Mouse (Mus musculus): ENCODE results near the gene Cib4.

Cib4 gene

GRCm38 (mm10) chr5:30519494-30519893 is 26.1 kb downstream of the Cib4 start:
- no peak for DNase-seq (ENCODE audit: extremely low spot score, low read depth, low spot score)

- no peak for DNase-seq (ENCODE audit: extremely low spot score, low read depth, low spot score)
These were observed 27.1 kb downstream of the Cib4 start for GRCm38 (mm10) chr5:30518547-30518946.

DNA sequence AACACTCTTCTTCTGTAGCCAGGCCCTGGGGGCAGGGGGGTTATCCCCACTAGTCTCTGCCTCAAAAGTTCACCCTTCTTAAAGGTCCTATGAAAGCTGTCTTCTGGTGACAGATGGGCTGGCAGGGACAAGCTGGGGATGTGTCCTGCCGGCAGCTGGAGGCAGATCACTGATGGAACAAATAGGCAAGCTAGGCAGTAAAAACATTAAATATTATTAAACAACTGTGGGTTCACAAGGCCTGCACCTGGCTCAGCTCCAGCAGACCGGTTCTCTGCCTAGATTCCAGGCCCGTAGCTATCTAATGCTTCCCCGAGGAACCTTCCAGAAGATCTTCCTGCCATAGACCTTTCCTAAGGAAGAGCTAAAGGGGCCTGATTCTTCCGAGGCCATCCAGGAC is 27.5 kb downstream of the Cib4 start:
- no peak for DNase-seq (ENCODE audit: extremely low spot score, low read depth, low spot score)

GRCm38 (mm10) chr5:30516376-30516775 is 29.3 kb downstream of the Cib4 start:
- no peak for DNase-seq (ENCODE audit: extremely low spot score, low read depth, low spot score)

- DNase-seq (ENCODE audit: extremely low spot score, low read depth, low spot score), result no peak
These were observed 32.5 kb downstream of the Cib4 start for GRCm38 (mm10) chr5:30513111-30513510.

GRCm38 (mm10) chr5:30497299-30497698 is 48.3 kb downstream of the Cib4 start:
- DNase-seq (ENCODE audit: extremely low spot score, low read depth, low spot score), result peak; percentile 89

GRCm38 (mm10) chr5:30496821-30497220 is 48.8 kb downstream of the Cib4 start:
- DNase-seq (ENCODE audit: extremely low spot score, low read depth, low spot score), result peak; percentile 39

- no peak for DNase-seq (ENCODE audit: extremely low spot score, low read depth, low spot score)
These were observed 50.3 kb downstream of the Cib4 start for GRCm38 (mm10) chr5:30495288-30495687.

GRCm38 (mm10) chr5:30494606-30495005 is 51.0 kb downstream of the Cib4 start:
- no peak for DNase-seq (ENCODE audit: extremely low spot score, low read depth, low spot score)

DNA sequence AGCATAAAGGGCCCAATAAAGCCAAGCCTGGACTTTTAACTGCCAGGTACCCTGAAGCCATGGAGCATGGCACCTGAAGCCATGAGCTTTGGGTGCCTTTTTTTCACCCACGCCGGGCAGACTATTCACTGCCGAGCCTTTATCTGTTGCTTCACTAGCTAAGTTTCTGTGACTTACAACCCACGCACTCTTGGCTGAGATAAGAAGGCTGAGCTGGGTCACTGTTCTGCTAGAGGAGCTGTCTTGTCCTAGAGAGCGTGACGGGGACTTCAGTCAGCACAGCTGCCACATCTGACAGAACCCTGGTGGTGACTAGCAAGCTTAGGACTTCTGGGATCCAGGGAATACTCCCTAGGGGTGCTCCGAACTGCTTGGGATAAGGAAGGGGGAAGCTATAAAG is 51.9 kb downstream of the Cib4 start:
- no peak for DNase-seq (ENCODE audit: extremely low spot score, low read depth, low spot score)

- no peak for DNase-seq (ENCODE audit: extremely low spot score, low read depth, low spot score)
These were observed 54.8 kb downstream of the Cib4 start for GRCm38 (mm10) chr5:30490845-30491244.

DNA sequence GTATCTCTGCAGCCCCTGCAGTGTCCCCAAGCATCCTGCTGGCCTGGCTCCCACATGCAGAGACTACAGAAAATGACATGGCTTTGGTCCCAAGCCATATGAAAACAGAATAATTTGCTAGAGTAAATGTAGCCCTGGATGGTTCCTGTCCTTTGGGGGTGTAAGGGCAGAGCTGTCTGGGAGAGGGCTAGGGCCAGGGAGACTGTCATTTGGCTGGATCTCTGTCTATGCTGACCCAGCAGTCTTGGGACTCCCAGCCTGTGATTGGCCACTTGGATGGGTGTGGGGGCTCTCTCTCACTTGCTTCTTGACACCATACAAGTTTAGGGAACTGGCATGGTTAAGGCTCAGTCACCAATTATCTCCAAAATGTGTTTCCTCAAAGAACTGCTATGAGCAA is 55.4 kb downstream of the Cib4 start:
- no peak for DNase-seq (ENCODE audit: extremely low spot score, low read depth, low spot score)

DNA sequence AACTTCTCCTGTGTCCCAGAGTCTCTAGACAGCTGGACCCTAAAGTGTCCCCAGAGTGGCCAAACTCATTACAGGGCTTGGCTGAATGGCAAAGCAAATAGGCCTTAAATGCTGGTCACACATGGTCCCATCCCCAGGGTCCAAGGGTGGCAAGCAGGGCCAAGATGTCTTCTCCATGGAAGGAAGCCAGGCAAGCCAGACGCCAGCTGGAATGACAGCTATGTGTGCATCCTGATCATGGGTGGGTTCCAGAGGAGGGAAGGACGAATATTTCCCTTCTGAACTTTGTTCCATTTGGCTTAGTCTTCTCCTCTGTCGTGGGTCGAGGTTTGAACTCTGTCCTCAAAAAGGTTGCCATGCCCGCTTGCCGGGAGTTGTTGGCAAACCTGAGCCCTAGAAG is 60.5 kb downstream of the Cib4 start:
- no peak for DNase-seq (ENCODE audit: extremely low spot score, low read depth, low spot score)

DNA sequence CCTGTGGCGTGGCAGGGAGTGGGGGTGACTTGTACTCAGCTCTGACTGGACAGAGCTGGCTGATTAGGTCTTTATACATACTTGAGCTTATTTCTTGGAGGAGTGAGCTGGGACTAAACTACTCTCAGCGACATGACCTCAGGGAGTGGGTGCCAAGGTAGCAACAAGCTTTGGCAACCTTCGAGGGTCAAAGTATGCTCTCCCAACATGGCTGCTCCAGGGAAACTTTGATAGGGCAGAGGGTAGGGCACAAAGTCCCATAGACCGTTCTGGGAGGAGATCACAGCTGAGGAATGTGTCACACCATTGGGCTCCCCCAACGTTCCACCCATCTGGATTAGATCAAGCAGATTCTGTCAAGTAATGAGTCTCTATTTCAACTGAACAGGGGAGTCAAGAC is 61.0 kb downstream of the Cib4 start:
- no peak for DNase-seq (ENCODE audit: extremely low spot score, low read depth, low spot score)

DNA sequence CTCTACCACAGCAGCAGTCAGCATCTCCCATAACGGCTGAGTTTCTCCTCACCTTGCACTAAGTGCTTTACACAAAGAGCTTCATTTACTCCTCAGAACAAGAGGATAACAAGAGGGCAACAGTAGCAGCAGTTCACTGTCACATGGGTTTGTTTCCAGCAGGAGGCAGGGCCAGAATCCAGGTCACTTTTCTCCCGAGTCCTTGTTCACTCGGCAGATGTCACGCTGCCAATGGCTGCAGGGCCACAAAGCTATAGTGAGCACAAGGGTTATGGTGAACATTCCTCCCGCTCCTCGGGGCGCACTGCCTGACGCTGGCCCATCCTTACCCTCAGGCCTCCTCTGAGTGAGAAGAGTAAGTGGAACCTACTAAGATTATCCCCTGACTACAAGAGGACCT is 62.1 kb downstream of the Cib4 start:
- DNase-seq (ENCODE audit: extremely low spot score, low read depth, low spot score), result no peak

DNA sequence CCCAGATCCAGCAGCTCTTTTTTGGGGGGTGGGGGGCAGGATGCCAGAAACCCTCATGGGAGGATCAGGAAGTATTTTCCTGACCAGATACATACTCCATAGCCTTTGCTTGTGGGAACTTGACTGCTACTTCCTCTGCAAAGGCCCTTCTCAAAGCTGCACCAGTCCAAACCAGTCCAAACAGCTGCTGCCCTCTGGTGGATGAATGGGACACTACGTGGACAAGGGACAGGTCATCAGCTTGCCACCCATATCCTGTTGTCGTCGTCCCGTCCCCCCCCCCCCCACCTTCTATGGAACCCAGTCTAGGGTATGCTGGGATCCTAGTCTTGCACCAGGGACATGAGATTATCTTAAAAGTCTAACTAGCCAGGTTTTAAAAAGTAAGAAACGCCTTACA is 63.3 kb downstream of the Cib4 start:
- peak; percentile 44 for DNase-seq (ENCODE audit: extremely low spot score, low read depth, low spot score)

GRCm38 (mm10) chr5:30476534-30476933 is 69.1 kb downstream of the Cib4 start:
- no peak for DNase-seq (ENCODE audit: extremely low spot score, low read depth, low spot score)

DNA sequence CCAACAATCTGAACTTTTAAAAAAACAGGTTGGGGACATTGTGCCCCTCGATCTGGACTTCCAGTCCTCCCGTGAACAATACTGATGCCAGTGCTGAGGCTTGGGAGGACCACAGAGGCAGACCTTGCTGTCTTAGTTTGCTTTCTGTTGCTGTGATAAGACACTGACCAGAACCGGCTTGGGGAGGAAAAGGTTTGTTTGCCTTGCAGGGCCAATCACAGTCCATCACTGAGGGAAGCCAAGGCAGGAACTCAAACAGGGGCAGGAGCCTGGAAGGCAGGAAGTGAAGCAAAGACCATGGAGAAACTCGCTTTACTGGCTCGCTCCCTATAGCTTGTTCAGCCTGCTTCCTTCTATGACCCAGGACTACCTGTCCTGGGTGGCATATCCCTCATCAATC is 73.5 kb downstream of the Cib4 start:
- no peak for DNase-seq (ENCODE audit: extremely low spot score, low read depth, low spot score)

DNA sequence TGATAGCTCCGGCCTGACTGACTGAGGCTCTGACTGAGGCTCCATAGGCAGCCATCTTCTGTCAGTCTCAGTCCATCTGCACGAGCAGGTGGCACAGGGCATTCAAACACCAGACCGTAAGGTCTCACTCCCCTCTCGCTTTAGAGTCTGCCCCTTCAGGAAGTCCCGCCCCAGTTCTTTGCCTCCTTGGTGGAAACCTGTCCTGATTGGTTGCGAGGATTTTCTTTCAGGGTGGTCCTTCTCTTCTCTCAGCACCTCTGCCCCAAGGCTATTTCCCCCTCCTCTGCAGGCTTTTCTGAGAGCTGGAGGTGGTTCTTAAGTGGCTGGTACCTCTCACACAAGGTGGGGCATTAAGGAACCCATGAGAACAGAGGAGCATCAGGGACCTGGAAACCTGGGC is 75.2 kb downstream of the Cib4 start:
- no peak for DNase-seq (ENCODE audit: extremely low spot score, low read depth, low spot score)

GRCm38 (mm10) chr5:30466315-30466714 is 79.3 kb downstream of the Cib4 start:
- no peak for DNase-seq (ENCODE audit: extremely low spot score, low read depth, low spot score)

- DNase-seq (ENCODE audit: extremely low spot score, low read depth, low spot score), result no peak
These were observed 79.8 kb downstream of the Cib4 start, which contains the start of gene 1700001C02Rik for GRCm38 (mm10) chr5:30465861-30466260. TSS of gene 1700001C02Rik (plus strand) at chr5:30466047.

DNA sequence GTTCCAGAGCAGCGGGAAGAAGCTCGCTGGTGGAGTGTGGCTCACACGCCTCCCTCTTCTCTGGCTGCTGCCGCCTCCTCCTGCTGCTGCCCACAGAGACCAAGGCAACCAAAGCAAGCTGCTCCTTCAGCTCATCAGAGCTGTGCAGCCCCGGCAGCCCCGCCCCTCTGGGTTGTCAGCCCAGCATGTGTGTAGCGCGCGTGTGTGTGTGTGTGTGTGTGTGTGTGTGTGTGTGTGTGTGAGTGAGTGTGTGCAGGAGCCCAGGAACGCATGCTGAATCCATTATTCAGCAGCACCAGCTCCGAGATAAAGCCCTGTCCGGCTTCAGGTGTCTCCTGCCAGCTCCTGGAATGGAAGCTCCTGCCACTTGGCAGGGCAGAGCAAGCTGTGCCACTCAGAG is 83.8 kb downstream of the Cib4 start, which contains the start of gene Otof:
TSS of gene Otof (minus strand) at position 112 of the 400 bp plus-strand sequence.
- DNase-seq (ENCODE audit: extremely low spot score, low read depth, low spot score), result no peak

DNA sequence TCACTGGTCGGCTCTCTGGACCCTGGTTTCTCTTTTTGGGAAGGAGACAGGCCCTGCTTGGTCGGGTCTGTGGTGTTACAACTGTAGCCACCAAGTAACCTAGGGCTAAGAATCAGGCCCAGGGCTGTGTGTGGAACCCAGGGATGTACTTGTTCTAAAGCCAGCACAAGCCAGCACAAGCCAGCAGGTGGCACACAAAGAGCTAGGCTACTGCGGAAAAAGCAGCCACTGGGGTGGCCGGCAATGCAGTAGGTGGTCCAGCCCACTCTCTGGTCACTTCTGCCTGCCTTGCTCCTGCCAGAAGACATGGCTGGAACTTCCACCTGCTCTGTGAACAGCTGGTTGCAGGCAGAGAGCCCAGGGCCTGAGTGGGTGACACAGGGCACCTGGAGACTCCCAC is 85.5 kb downstream of the Cib4 start:
- DNase-seq (ENCODE audit: extremely low spot score, low read depth, low spot score), result no peak

GRCm38 (mm10) chr5:30456056-30456455 is 89.6 kb downstream of the Cib4 start:
- DNase-seq (ENCODE audit: extremely low spot score, low read depth, low spot score), result no peak

Measured in hindlimb bud, embryonic 11.5 days (tissue).